8 mouse cellular contexts compared by ENCODE assay signal in the genomic region with DNA sequence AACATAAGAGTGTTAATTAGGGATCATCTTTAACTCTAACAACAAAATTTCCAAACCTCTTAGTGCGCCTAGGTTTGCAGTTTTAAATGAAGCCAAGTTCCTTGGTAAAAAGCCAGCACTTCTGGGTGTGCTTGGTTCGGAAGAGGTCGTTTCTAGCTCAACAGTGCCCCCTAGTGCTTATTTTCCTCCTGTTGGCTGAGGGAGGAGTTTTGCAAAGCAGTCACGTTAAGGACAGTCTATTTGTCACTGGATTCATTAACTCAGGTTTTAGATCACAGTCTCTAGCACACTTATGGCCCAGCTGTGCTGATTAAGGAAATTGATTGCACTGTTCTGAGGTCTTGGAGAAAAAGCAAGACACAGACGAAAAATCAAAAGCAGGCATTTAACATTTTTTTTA. TPM values are rescaled to one million over a fixed set of nuclear protein-coding genes. Genes with fewer than 3 reads are reported as not detected.
DNase-seq lines count a peak whose midpoint lies in the region; ATAC-seq lines count a peak whose summit lies in the region.

No protein-coding gene starts in this region.

- DNase-seq in urinary bladder, postnatal 14 days (ENCODE audit: low spot score): peak; percentile 84
- DNase-seq in urinary bladder, adult 2 months (ENCODE audit: low spot score): no peak
- DNase-seq in cerebellum, adult 9-11 months: peak; percentile 74
- peak; percentile 98 for DNase-seq in hindlimb bud, embryonic 11.5 days (ENCODE audit: extremely low spot score, low read depth, low spot score)
- peak; percentile 50 to 71 for DNase-seq in layer of hippocampus, postnatal 36 days
- DNase-seq in spleen, adult 12 weeks (ENCODE audit: low spot score): peak; percentile 34

- ATAC-seq in frontal cortex, adult (ENCODE audit: low TSS enrichment): peak; percentile 68
- peak; percentile 92 for ATAC-seq in megakaryocyte, adult 5-6 weeks (ENCODE audit: poor library complexity, severe bottlenecking)

RNA-seq across cellular contexts. Expression of a gene that starts 19.8 kb away (rescaled TPM):
- polyA plus RNA-seq in urinary bladder, adult 2 months (2012; rRNA removed): 16.3 and 22.2 TPM in 2 replicates
- total RNA-seq in layer of hippocampus, postnatal 36 days (2021): 10 to 100 TPM; 75.8 to 77.5 TPM
- total RNA-seq in megakaryocyte, adult 5-6 weeks (2015): 0.02 and 0.23 TPM in 2 replicates
- total RNA-seq in megakaryocyte, adult 5-6 weeks (2017): 0.04 and 0.15 TPM in 2 replicates

Comparison
In these comparisons a context has a peak if more than half of its experiments do, and no peak if none do; other contexts are left out.
1. RNA of a gene that starts 19.8 kb away (total RNA-seq): 75.8 to 77.5 TPM in layer of hippocampus, postnatal 36 days; 0.02 to 0.23 TPM in megakaryocyte, adult 5-6 weeks; every median in the first group is over 10 times any median in the second.